Mouse (Mus musculus): ENCODE measurements around the gene Alms1.
"Not testable (repeated sequence)": the region's sequence is repeated elsewhere in the genome, so short reads cannot be mapped to it uniquely, and the experiment has no call there.

Gene Alms1

DNA sequence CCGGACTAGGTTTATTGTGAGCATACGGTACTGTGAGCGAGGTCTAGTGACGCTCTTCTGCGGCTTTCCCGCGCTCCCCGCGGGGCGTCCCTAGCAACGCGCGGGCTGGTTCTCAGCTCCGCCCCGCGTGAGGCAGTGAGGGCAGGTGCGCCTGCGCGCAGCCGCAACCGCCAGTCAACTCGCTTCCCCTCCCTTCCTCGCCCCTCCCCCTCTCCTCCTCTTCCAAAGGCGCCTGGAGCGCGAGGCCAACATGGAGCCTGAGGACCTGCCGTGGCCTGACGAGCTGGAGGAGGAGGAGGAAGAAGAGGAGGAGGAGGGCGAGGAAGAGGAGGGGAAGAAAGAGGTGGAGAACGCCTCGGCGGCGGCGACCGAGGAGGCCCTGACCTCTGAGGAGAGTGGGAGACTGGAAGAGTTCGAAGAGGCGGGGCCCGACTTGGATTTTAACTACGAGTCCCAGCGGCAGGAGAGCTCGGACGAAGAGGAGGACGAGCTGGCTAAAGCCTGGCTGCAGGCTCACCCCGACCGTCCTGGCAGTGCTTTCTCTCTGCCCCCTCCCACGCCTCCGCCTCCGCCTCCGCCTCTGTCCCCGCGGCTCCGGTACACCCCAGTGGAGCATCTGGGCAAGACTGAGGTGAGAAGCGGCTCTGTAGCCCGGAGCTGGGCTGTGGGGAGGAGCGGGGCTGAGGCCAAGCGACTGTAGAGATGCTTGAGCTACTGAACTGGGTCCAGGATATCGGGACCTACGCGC lies at the start of gene Alms1:
Gene Alms1, plus strand, starts transcription at position 136 of the 748 bp plus-strand sequence.
- DNase-seq, result peak; percentile 96

- no peak for DNase-seq
These were observed 43.8 kb upstream of the Alms1 start for GRCm38 (mm10) chr6:85543351-85544175.

- no peak for DNase-seq
These were observed 43.0 kb upstream of the Alms1 start for GRCm38 (mm10) chr6:85544251-85544881.

DNA sequence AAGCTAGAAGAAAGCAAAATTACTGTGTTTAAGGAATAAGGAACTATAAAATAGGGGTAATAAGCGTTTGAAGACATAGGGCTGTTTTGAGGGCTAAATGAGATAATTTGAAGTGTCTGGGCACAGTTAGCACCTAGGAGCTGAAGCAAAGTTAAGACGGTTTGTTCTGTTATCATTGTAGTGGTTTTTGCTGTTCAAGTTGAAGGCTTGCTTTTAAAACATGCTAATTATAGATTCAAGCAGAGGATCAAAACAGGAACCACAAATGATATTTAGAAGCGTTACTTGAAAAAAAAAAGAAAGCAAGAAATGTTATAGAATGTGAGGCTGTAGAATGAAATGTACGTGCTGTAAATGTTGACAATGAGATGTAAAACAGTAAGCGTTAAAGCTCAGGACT lies 39.7 kb upstream of the Alms1 start:
- DNase-seq, result no peak

GRCm38 (mm10) chr6:85562374-85562773 lies 25.0 kb upstream of the Alms1 start:
- no peak for DNase-seq

- no peak for DNase-seq
These were observed 14.5 kb upstream of the Alms1 start for GRCm38 (mm10) chr6:85572816-85573215.

DNA sequence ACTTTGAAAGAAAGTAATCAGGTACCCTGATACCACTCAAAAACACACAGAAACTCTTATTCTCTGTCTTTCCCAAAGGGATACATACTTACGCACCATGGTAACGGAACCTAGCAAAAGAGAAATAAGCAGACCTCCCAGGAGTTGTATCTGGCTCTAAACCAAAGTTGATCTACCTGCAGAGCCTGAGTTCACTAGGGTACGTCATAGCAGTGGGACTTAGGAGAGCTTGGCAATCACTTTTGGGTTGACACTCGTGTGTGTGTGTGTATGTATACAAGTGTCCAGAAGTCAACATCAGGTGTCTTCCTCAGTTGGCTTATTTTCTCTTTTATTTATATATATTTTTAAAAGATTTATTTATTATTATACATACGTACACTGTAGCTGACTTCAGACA lies 5.6 kb upstream of the Alms1 start:
- DNase-seq, result no peak

DNA sequence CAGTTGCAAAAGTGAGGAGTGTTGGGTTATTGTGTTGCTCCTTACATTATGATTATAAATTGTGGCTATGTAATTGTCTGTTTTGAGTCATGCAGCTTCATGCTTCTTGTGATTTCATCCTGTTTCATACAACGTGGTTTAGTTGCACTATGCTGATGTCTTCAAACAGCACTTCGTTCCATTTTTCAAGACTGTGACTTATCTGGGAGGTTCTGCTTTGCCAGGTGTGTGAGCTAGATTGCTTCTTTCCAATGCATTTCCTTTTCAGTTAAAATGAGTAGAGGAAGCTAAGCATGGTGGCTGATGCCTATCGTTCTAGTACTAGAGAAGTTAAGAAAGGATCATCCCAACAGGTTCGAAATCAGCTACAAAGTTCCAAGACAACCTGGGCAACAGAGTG lies 2.7 kb upstream of the Alms1 start:
- DNase-seq, result no peak

GRCm38 (mm10) chr6:85586805-85587367 lies 445 bp upstream of the Alms1 start:
- DNase-seq, result peak; percentile 19

DNA sequence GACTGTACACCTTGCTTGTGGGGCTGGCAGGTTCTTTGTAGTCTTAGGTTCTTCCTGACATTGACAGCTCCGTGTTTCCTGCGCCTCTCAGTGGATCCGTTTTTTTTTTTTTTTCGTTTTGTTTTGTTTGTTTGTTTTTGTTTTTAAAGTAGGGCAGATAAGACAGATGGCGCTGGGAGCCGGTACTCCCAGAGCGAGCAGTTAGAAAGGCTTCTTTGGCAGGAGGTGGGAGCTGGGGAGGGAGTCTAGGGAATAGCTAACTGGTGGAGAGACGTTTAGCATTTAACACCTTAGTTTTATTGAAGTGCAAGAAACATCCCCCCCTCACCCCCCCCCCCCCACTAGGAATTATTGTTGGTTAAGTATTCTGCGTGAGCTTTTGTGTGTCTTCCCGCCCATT lies 833 bp downstream of the Alms1 start:
- DNase-seq, result no peak

DNA sequence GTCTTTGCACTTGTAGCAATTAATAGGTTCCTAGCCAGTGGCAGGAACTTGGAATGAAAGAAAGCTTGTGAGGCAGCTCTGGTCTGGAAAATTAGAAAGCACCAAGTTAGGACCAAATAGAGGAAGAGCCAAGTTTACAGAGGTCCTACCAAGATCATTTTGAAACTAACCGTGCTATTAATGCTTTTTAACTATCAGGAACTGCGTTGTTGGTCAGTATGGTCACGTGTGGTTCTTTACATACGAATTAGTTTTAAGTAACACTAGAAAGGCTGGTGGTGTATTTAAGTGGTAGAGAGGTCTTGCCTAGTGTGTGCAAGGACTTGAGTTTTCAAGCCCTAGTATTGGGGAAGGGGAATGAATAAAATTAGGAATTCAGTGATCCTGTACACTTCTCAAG lies 1.2 kb downstream of the Alms1 start:
- no peak for DNase-seq

DNA sequence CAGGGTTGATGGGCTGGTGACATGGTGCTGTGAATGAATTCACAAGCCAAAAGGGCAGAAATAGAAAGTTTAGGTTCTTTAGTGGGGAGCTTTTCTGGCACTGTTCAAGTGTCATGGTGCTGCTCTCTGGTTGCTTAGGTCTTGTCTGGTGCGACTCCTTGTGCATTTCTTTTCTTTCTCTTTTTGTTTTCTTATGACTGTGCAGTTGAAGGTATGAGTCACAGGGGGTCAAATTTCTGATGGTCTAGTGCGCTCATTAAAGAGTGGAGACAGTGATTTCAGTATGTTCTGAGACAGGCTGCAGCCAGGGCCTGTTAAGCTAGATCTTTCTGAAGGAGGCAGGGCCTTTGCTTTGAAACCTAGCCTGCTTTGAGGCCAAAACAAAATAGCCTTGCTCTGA lies 2.8 kb downstream of the Alms1 start:
- no peak for DNase-seq

GRCm38 (mm10) chr6:85599310-85599709 lies 12.0 kb downstream of the Alms1 start:
- peak; percentile 9 for DNase-seq

DNA sequence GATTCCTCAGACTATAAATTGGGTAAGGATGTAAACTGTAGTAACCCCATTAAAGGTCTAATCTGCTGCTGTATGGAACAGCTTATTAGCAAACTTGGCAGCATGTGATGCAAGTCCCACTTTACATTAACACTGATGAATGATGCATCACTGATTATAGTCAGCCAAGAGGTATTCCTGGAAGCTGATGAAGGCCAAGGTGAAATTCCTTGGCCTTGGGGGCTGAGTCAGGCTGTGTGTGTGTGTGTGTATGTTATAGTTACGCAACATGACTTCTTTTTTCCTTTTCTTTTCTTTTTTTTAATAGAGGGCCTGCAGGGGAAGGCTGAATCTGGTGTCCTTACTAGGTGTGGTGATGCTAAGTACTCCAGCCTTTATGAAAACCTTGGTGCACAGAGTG lies 23.2 kb downstream of the Alms1 start:
- no peak for DNase-seq

- DNase-seq, result no peak
These were observed 33.5 kb downstream of the Alms1 start for GRCm38 (mm10) chr6:85620826-85621225.

- no peak for DNase-seq
These were observed 34.3 kb downstream of the Alms1 start for GRCm38 (mm10) chr6:85621600-85621999.

DNA sequence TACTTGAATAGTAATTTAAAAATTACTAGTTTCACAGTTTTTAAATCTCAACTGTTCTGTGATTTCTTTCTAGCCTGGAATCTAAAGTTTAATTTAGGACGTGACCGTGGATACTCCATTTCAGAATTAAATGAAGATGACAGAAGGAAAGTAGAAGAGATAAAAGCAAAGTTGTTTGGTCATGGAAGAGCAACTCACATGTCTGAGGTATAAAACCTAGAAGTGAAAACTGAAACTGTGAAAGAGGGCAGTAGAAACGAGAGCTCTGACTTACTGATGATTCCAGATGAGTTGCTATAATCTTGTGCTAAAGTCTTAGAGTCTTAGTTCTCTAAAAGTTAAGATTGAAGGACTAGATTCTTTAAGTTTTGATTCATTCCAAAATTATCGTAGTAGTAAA lies 37.2 kb downstream of the Alms1 start:
- no peak for DNase-seq

DNA sequence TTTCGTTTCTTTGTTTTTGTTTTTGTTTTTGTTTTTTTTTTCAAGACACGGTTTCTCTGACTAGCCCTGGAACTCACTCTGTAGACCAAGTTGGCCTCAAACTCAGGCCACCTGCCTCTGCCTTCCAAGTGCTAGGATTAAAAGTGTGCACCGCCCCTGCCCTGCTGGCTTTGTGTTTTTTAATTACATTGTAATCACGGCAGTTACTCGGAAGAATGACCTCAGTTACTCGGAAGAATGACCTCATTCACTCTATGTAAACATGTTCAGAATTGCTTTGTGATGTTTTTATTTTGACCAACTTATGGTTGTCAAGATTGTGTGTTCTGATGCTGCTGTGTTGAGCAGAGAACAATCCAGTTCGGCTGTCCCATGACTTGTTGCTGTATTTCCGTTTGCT lies 45.8 kb downstream of the Alms1 start:
- no peak for DNase-seq

DNA sequence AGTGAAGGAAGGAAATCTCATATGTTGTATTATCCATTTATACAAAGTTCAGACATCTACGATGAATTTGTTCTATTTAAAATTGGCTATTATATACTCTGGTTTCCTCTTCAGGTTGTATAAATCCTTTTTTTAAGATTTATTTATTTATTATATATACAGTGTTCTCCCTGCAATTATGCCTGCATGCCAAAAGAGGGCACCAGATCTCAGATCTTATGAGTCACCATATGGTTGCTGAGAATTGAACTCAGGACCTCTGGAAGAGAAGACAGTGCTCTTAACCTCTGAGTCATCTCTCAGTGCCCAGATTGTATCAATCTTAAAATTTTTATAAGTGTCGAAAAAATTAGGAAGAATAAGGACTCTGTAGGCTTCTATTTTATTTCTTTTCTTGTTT lies 65.9 kb downstream of the Alms1 start:
- DNase-seq, result no peak

- DNase-seq, result peak; percentile 87
These were observed 114.6 kb downstream of the Alms1 start for GRCm38 (mm10) chr6:85701943-85702342.

GRCm38 (mm10) chr6:85709206-85709605 lies 121.9 kb downstream of the Alms1 start:
- not testable (repeated sequence) for DNase-seq

- not testable (repeated sequence) for DNase-seq
These were observed 122.3 kb downstream of the Alms1 start for GRCm38 (mm10) chr6:85709607-85710006.

DNA sequence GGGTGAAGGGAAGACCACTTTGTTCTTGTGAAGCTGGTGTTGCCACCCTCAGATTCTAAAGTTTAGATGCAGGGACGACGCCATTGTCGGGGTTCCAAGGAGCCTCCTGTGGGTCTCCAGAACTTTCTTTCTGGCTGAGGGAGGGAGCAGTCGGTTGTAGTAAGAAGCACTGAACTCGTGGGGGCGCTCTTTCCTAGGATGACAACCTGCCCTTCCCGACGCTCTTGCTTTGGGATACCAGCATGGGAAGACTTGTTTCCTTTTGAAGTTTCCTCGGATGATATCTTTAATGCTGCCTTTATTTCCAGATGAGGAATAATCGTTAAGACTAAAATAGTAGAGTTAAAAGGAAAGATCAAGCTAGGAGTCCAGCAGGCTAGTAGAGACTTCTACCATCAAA lies 125.8 kb downstream of the Alms1 start, which contains the start of gene Nat8f7:
Gene Nat8f7, minus strand, starts transcription at position 101 of the 400 bp plus-strand sequence.
- DNase-seq, result not testable (repeated sequence)

Measured in lung, postnatal 36 days (tissue).